Mouse (Mus musculus): ENCODE measurements around the gene Kcnn1. TPM values are rescaled to one million over a fixed set of nuclear protein-coding genes. Genes with fewer than 3 reads are reported as not detected.
A peak's percentile ranks its signal among the peaks of the same experiment; 100 is the strongest.
"Not testable (repeated sequence)": the region's sequence is repeated elsewhere in the genome, so short reads cannot be mapped to it uniquely, and the experiment has no call there.

Kcnn1 gene
- polyA plus RNA-seq, 1 experiment from 2014 or later, result 19.0 TPM

DNA sequence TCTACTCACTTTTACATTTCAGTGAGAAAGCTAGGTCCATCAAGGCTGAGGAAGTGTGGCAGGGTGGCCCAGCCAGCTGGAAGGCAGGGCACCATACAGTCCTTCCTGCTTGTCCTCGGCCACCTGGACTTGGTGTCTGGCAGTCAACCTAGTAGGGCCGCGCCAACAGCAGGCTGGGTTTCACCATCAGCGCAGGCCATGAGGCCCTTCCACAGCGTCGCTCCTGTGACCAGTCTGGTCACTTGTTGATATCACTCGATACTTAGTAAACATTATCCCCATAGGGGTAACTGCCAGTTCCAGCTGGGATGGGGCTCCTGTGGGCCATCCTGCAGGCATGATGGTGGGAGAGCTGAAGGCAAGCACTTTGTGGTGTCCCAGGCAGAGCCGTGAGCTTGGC, 31.5 kb downstream of the Kcnn1 start:
- H3K4me1 ChIP-seq, result no peaks in the 10 kb centered on the region
- H3K4me2 ChIP-seq, result no peak overlapping the region
- H3K27ac ChIP-seq, result no peak overlapping the region
- no peak for ATAC-seq (replicated peaks)
- no peaks in the 10 kb centered on the region for H3K27me3 ChIP-seq (replicated peaks)
- no peaks in the 10 kb centered on the region for H3K36me3 ChIP-seq (replicated peaks)
- no peak overlapping the region for H3K4me3 ChIP-seq
- 86% methylated on average over 8 of the region's 8 CpGs for WGBS
- H3K9me3 ChIP-seq, result no peaks in the 10 kb centered on the region
- no peak overlapping the region for H3K9ac ChIP-seq

DNA sequence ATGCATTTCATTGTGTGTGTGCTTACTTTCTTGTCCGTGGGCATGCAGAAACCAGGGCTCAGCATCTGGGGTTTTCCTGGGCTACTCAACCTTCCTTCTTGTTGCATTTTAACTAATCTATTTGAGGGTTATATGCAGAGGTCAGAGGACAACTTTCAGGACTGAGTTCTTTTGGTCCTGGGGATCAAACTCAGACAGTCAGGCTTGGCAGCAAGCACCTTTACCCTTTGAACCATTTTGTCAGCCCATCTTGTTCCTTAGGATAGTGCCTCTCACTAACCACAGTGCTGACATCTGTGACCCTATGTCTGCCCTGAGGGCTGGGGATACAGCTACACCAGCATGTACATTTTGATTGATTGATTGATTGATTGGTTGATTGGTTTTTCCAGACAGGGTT, 35.3 kb downstream of the Kcnn1 start:
- Histone ChIP-seq H3K9me3 (no peaks in the 10 kb centered on the region), H3K27me3 (replicated peaks) (no peaks in the 10 kb centered on the region), H3K27ac (no peak overlapping the region), H3K4me2 (no peak overlapping the region), H3K4me3 (no peak overlapping the region), H3K9ac (no peak overlapping the region), H3K36me3 (replicated peaks) (no peaks in the 10 kb centered on the region), H3K4me1 (no peaks in the 10 kb centered on the region)
- ATAC-seq (replicated peaks), result no peak
- 88% methylated on average over 1 of the region's 1 CpGs for WGBS

DNA sequence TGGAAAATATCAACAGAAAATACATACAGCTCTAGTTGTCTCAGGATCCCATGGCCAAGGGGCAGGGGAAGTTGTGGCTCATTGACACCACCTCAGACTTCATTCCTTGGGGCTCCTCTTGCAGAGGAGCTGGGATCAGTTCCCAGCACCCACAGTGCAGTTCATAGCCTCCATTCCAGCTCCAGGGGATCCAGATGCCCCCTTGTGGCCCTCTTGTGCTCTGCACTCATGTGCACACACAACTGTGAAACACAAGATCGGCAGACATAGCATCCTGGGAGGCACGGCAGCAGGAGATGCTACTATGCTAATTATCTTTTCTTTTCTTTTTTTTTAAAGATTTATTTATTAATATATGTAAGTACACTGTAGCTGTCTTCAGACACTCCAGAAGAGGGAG, 36.0 kb downstream of the Kcnn1 start:
- Histone ChIP-seq H3K4me3 (no peak overlapping the region), H3K4me2 (no peak overlapping the region), H3K4me1 (no peaks in the 10 kb centered on the region), H3K9me3 (no peaks in the 10 kb centered on the region), H3K27me3 (replicated peaks) (no peaks in the 10 kb centered on the region), H3K27ac (no peak overlapping the region), H3K9ac (no peak overlapping the region), H3K36me3 (replicated peaks) (no peaks in the 10 kb centered on the region)
- 96% methylated on average over 2 of the region's 2 CpGs for WGBS
- no peak for ATAC-seq (replicated peaks)

DNA sequence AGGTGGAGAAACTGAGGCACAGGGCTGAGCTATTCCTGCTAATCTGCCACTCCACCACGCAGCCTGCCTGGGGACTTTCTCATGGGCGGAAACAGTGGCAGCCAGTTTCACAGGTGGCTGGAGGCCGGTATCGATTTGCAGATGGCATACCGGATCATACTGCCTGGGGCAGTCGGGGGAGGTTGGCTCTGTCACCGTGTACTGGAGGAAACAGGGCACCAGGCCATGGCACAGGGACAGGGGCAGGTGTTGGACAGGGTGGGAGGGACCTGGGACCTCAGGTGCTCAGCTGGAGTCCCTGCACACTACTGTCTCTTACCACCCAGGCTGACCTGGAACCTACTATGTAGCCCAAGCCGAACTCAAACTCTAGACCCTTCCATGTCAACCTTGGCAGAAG, 37.2 kb downstream of the Kcnn1 start:
- Histone ChIP-seq H3K27ac (no peak overlapping the region), H3K4me2 (no peak overlapping the region), H3K27me3 (replicated peaks) (peaks cover 5% of the 10 kb centered on the region; the same call in 1 of the 2 replicates), H3K4me1 (no peaks in the 10 kb centered on the region), H3K4me3 (no peak overlapping the region), H3K9me3 (no peaks in the 10 kb centered on the region), H3K9ac (no peak overlapping the region), H3K36me3 (replicated peaks) (no peaks in the 10 kb centered on the region)
- ATAC-seq (replicated peaks), result no peak
- 87% methylated on average over 8 of the region's 8 CpGs for whole genome bisulfite sequencing

DNA sequence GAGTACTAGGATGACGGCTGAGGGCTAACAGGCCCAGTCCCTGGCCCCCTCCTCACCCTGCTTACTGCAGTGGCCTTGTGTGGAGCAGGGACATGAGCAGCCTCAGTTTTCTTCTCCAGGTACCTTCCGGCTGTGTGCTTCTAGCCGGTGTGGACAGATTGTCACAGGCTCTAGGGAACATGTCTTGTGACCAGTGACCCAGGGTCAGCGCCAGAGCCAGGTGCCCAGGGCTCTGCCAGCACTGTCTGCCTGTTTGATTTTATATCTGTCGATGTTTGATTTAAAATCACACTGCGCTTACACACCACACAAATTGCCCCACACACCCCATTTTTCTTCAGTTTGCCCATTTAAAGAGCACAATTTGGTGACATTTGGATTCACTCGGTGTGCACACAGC, 39.3 kb downstream of the Kcnn1 start:
- Histone ChIP-seq H3K4me2 (no peak overlapping the region), H3K27me3 (replicated peaks) (peaks cover 10% of the 10 kb centered on the region)
- 88% methylated on average over 7 of the region's 7 CpGs for WGBS

DNA sequence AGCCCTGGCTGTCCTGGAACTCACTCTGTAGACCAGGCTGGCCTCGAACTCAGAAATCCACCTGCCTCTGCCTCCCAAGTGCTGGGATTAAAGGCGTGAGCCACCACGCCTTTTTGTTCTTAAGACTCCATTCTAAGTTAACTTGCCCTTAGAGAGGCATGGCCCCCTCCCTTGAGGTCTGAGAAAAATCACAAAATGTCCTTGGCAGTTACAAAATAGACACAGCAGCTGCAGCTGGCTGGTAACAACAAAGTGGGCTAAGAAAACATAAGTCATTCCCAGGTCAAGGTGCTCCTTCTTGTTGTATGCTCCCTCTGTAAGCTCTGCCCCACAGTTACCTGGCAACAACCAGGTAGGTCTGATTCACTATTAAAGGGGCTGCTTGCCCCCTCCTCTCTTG, 40.5 kb downstream of the Kcnn1 start:
- H3K27ac ChIP-seq; H3K36me3 ChIP-seq (replicated peaks); H3K4me3 ChIP-seq; H3K9ac ChIP-seq; H3K4me2 ChIP-seq; H3K9me3 ChIP-seq; H3K4me1 ChIP-seq; H3K27me3 ChIP-seq (replicated peaks); ATAC-seq (replicated peaks): not testable (repeated sequence)
- 84% methylated on average over 3 of the region's 3 CpGs for WGBS

More for the DNA sequence above, 39.3 kb downstream of the Kcnn1 start:
- Histone ChIP-seq H3K9me3 (no peaks in the 10 kb centered on the region), H3K27ac (no peak overlapping the region), H3K9ac (no peak overlapping the region), H3K4me1 (no peaks in the 10 kb centered on the region), H3K36me3 (replicated peaks) (no peaks in the 10 kb centered on the region), H3K4me3 (no peak overlapping the region)
- no peak for ATAC-seq (replicated peaks)

DNA sequence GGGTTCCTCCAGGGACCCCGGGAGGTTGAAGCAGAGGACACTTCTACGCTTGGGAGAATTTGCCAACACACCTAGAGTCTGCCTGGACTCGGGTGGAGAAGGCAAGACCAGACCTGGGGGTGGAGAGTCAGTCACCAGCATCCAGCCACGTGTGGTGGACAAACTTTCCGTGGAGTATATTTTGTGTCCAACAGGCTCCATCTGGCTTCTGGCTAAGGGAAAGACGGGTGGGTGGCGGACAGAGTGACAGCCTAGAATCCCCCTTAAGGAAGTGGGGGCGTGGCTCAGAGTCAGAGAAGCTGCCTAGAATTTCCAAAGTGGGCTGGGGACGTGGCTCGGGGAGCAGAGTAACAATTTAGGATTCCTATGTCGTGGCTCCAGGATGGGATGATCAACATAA, 41.1 kb downstream of the Kcnn1 start:
- no peak overlapping the region for H3K27ac ChIP-seq
- no peaks in the 10 kb centered on the region for H3K9me3 ChIP-seq
- 50% methylated on average over 11 of the region's 11 CpGs for WGBS
- no peak overlapping the region for H3K4me3 ChIP-seq
- peaks cover 10% of the 10 kb centered on the region for H3K27me3 ChIP-seq (replicated peaks)
- peaks cover under 1% of the 10 kb centered on the region; the same call in 1 of the 2 replicates for H3K4me1 ChIP-seq
- no peaks in the 10 kb centered on the region for H3K36me3 ChIP-seq (replicated peaks)
- ATAC-seq (replicated peaks), result no peak
- no peak overlapping the region for H3K9ac ChIP-seq
- no peak overlapping the region for H3K4me2 ChIP-seq

DNA sequence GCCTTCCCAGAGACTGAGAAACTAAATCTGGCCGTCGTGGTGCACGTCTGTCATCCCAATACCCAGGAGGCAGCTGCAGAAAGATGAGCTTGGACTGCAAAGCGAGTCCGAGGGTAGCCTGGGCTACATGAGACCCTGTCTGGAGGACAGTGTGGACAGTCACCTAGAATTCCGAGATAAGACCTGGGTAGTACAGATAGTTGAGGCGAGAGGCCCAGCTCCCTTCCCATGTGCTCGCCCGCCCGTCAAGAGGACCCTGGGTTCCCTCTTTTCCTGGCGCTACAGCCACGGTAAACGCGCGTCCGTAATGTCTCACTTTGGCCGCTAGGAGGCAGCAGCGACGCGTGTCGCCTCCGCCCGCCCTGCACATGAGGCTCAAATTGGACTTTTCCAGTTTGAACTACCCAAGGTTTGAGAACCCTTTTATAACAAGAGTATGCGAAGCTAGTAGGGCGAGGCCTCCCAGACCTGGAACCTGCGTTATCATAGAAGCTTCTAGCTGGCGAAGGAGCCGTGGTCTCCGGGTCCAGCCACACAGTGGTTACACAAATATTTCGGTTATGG, 41.6 kb downstream of the Kcnn1 start:
- no peaks in the 10 kb centered on the region for H3K36me3 ChIP-seq (replicated peaks)
- 18% methylated on average over 30 of the region's 30 CpGs for WGBS
- H3K4me3 ChIP-seq, result no peak overlapping the region
- ATAC-seq (replicated peaks), result peak; percentile 30; the same call in 1 of the 2 replicates
- H3K9ac ChIP-seq, result no peak overlapping the region
- no peaks in the 10 kb centered on the region for H3K9me3 ChIP-seq
- peaks cover 5% of the 10 kb centered on the region; the same call in 1 of the 2 replicates for H3K4me1 ChIP-seq
- no peak overlapping the region for H3K4me2 ChIP-seq
- no peak overlapping the region for H3K27ac ChIP-seq
- peaks cover 13% of the 10 kb centered on the region for H3K27me3 ChIP-seq (replicated peaks)

DNA sequence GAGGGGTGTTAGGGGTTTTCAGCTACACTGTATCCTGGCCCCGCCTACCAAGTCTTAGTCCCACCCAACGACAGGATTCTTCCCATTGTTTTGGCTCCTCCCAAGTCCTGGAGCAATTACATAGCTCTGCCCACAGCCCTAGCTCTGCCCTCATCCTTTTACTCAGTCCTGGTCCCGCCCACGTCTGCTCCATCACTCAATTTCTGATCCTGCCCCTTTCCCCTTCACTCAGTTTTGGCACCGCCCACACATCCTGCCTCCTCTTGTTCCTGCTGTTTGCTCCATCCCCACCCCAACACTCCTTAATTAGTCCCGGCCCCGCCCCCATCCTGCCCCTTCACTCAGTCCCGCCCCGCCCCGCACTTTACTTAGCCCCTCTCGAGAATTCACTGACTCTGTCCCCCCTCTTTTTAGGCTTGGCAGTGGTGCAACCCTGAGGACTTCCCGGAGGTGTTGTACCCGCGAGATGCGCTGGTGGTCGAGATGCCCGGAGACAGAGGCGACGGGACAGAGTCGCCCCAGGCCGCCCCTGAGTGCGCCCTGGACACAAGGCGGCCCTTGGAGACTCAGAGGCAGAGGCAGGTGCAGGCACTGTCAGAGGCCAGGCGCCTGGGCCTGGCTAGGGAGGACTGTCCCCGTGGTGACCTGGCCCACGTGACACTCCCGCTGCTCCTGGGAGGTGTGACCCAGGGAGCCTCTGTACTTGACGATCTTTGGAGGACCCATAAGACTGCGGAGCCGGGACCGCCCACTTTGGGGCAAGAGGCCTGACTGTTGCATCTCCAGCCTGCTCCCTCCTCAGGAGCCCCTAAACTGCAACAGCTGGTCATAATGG, 42.7 kb downstream of the Kcnn1 start:
- no peak overlapping the region for H3K4me2 ChIP-seq
- H3K4me1 ChIP-seq, result peaks cover 5% of the 10 kb centered on the region; the same call in 1 of the 2 replicates
- H3K27ac ChIP-seq, result no peak overlapping the region
- no peaks in the 10 kb centered on the region for H3K36me3 ChIP-seq (replicated peaks)
- no peak overlapping the region for H3K9ac ChIP-seq
- peaks cover 25% of the 10 kb centered on the region for H3K27me3 ChIP-seq (replicated peaks)
- H3K4me3 ChIP-seq, result no peak overlapping the region
- no peaks in the 10 kb centered on the region for H3K9me3 ChIP-seq
- WGBS, result 4% methylated on average over 31 of the region's 31 CpGs
- peak; percentile 25; the same call in 1 of the 2 replicates for ATAC-seq (replicated peaks)

DNA sequence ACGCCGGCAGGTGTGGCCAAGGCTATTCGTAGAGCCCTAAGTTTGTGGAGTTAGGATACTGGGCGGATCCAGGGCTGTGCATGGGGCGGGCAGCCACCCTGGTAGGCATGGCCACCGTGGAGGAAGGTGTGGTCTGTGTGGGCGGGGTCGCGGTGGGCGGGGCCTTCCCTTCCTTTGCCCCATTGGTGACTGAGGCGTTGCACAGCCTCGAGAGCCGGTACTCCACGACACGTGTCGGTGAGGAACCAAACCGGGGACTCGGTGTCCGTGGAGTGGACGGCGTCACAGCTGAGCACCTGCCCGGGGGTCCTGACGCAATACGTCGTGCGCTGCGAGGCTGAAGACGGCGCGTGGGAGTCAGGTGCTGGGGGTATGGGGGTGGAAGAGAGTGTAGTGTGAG, 46.4 kb downstream of the Kcnn1 start:
- H3K9ac ChIP-seq, result no peak overlapping the region
- no peaks in the 10 kb centered on the region for H3K9me3 ChIP-seq
- H3K4me2 ChIP-seq, result peak overlapping the region; percentile 34
- no peak overlapping the region for H3K27ac ChIP-seq
- peaks cover 31% of the 10 kb centered on the region for H3K27me3 ChIP-seq (replicated peaks)
- H3K36me3 ChIP-seq (replicated peaks), result no peaks in the 10 kb centered on the region
- no peak overlapping the region for H3K4me3 ChIP-seq
- peaks cover 5% of the 10 kb centered on the region; the same call in 1 of the 2 replicates for H3K4me1 ChIP-seq
- no peak for ATAC-seq (replicated peaks)
- WGBS, result 11% methylated on average over 30 of the region's 30 CpGs

DNA sequence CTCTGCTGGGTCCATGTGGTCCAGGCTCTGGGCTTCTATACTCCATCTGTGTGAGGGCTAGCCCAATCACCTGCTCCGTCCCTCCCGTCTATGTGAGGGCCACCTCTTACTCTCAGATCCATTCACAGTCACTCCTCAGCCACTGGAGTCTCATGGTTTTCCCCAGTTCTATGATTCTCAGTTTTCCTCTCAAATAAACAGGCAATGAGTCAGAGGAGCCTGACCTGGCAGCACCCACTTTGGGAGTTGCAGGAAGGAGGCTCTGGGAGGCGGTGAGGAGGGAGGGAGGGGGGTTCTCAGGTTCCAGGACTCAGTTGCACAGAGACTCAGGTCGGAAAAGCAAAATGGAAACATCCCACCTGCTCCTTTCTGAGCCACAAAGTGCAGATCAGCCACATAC, 50.2 kb downstream of the Kcnn1 start:
- Histone ChIP-seq H3K4me1 (peaks cover 5% of the 10 kb centered on the region; the same call in 1 of the 2 replicates), H3K27ac (no peak overlapping the region), H3K4me2 (no peak overlapping the region), H3K9me3 (no peaks in the 10 kb centered on the region), H3K4me3 (no peak overlapping the region), H3K27me3 (replicated peaks) (peaks cover 22% of the 10 kb centered on the region), H3K9ac (no peak overlapping the region), H3K36me3 (replicated peaks) (no peaks in the 10 kb centered on the region)
- no peak for ATAC-seq (replicated peaks)
- 62% methylated on average over 4 of the region's 4 CpGs for WGBS

DNA sequence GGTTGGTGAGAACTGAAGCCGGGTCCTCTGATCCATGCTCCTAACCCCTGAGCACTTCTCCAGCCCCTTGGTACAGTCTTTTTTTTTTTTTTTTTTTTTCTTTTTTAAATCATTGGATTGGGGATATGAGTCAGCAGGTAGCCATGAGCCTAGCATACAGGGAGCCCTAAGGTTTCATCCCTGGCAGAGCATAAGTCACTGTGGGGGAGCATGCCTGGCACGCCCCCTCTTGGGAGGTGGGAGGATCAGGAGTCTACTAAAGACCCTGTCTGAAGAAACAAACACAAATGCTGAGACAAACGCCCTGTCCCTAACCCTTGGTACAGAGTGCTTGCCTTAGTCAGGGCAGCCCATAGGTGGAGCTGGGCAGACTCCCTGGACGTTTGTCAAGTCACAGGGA, 51.0 kb downstream of the Kcnn1 start:
- WGBS, result 39% methylated on average over 4 of the region's 4 CpGs
- Histone ChIP-seq H3K27me3 (replicated peaks) (peaks cover 22% of the 10 kb centered on the region), H3K4me3 (no peak overlapping the region), H3K4me1 (peaks cover 5% of the 10 kb centered on the region; the same call in 1 of the 2 replicates), H3K36me3 (replicated peaks) (no peaks in the 10 kb centered on the region), H3K9ac (no peak overlapping the region), H3K27ac (no peak overlapping the region), H3K9me3 (no peaks in the 10 kb centered on the region), H3K4me2 (no peak overlapping the region)
- ATAC-seq (replicated peaks), result no peak

Measured in midbrain, embryonic 15.5 days (tissue).